ENCODE assay signal across 9 mouse cellular contexts in the genomic region with DNA sequence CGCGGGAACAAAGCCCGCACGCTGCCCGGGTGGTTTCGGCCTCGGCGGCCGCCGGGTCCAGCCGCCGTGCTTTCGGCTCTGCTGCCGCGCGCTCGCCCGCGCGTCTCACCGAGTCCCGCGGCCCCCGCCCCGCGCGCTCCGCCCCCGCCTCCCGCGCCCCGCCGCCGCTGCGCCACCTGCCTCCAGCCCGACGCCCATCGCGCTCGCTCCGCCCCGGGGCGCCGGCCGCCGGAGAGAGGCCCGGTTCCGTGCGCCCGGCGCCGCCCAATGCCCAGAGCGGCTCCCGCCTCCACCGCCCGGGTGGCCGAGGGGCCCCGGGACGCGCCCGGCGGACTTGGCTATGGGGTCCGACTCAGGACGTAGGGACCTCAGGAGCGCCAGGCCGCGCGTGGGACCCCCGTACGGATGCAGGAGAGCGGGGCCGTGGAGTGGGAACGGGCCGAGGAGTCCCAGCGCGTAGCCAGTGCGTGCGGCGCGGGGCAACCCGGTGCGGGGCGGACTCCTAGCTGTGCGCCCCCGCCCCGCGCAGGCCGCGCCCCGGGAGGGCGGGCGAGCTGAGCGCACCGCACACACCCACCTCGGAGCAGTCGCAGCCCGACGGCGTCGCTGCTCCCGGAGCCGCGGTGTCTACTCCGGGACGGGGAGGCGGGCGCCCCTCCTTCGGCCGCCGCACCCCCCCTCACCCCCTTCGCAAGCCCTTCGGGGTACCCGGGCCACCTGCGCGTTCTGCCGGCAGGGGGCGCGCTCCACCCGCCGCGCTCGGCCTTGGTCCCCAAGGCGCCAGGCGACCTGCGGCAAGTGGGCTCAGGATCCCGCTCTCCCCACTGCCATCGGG. TPM values are rescaled to one million over a fixed set of nuclear protein-coding genes. Genes with fewer than 3 reads are reported as not detected.
A peak's percentile ranks its signal among the peaks of the same experiment; 100 is the strongest.
DNase-seq lines count a peak whose midpoint lies in the region; ATAC-seq and TF ChIP-seq lines count a peak whose summit lies in the region.
"Had no signal": no experiment of that assay in that cellular context is flagged by ENCODE, and none has a peak within 500 bp of the region (broad histone marks: within the 10 kb centered on the region; RNA-seq: fewer than 3 reads in every experiment).

No protein-coding gene starts in this region.

- DNase-seq in NIH3T3 (ENCODE audit: low read depth) = peak; percentile 26
- peak; percentile 92 to 94 for DNase-seq in cerebellum, postnatal 14 days
- DNase-seq in frontal cortex, postnatal 25 days (ENCODE audit: low spot score in 2 of 2) = peak; percentile 67 to 74
- peak; percentile 84 to 91 for DNase-seq in left cerebral cortex, adult 2 months (ENCODE audit: extremely low spot score in 1 of 2, low spot score in 2 of 2)
- DNase-seq in right cerebral cortex, postnatal 10 days (ENCODE audit: low spot score in 2 of 2) = peak; percentile 80 to 83
- peak; percentile 60 to 64 for DNase-seq in urinary bladder, postnatal 36 days (ENCODE audit: low spot score in 2 of 2)

- peaks cover 24% of the 10 kb centered on the region for H3K27me3 ChIP-seq in hindbrain, embryonic 13.5 days

- 0% methylated on average over 32 of the region's 127 CpGs for WGBS in hindbrain, embryonic 13.5 days

- ATAC-seq in hindbrain, embryonic 13.5 days (ENCODE audit: low FRiP score) = peak; percentile 76
- peak; percentile 53 for ATAC-seq in megakaryocyte, adult 5-6 weeks (ENCODE audit: poor library complexity, severe bottlenecking)

- intact Hi-C loops in left cerebral cortex, adult 2 months (cut with DNase I) = loop anchor here (1.0 to 2.0 kb wide), 2 partner anchors 97 to 152 kb away; a partner anchor contains a TSS

- H3K9me3 ChIP-seq in hindbrain, embryonic 13.5 days = no peaks in the 10 kb centered on the region

- TF ChIP-seq CTCF in left cerebral cortex, adult 2 months (IDR thresholded peaks at IDR 0.05) = peak; percentile 97

- peak overlapping the region; percentile 90 for H3K4me2 ChIP-seq in hindbrain, embryonic 13.5 days

- peak overlapping the region; percentile 99 for H3K27ac ChIP-seq in hindbrain, embryonic 13.5 days
- peak overlapping the region; percentile 95 for H3K27ac ChIP-seq in left cerebral cortex, adult 2 months

- H3K36me3 ChIP-seq in hindbrain, embryonic 13.5 days = peaks cover 6% of the 10 kb centered on the region; the same call in 1 of the 2 replicates

- H3K9ac ChIP-seq in hindbrain, embryonic 13.5 days = peak overlapping the region; percentile 94

- H3K4me1 ChIP-seq in hindbrain, embryonic 13.5 days (replicated peaks) = peaks cover 68% of the 10 kb centered on the region

- peak overlapping the region; percentile 86 for H3K4me3 ChIP-seq in hindbrain, embryonic 13.5 days
- peak overlapping the region; percentile 74 for H3K4me3 ChIP-seq in left cerebral cortex, adult 2 months

RNA-seq across cellular contexts. Expression of a gene that starts 20.6 kb away (rescaled TPM):
- polyA plus RNA-seq in hindbrain, embryonic 13.5 days (2015; fragmentation: Nextera tagmentation; extraction: Ambion mirVana) = 27.2 and 30.2 TPM in 2 replicates
- 10 to 100 TPM; 32.8 to 48.8 TPM for total RNA-seq in left cerebral cortex, adult 2 months (2021)
- total RNA-seq in megakaryocyte, adult 5-6 weeks (2015) = 29.5 and 30.0 TPM in 2 replicates
- 25.1 and 26.5 TPM in 2 replicates for total RNA-seq in megakaryocyte, adult 5-6 weeks (2017)

RNA-seq across cellular contexts. Expression of a gene that starts 55.7 kb away (rescaled TPM):
- polyA plus RNA-seq in hindbrain, embryonic 13.5 days (2015; fragmentation: Nextera tagmentation; extraction: Ambion mirVana) = not detected in 2 replicates
- total RNA-seq in left cerebral cortex, adult 2 months (2021) = not detected
- 0.27 TPM in 1 of 2 replicates, not detected in the other for total RNA-seq in megakaryocyte, adult 5-6 weeks (2015)
- total RNA-seq in megakaryocyte, adult 5-6 weeks (2017) = not detected in 2 replicates
- polyA plus RNA-seq: gonadal fat pad, adult 2 months had no signal

Comparison
In these comparisons a context has a peak if more than half of its experiments do, and no peak if none do; other contexts are left out.
1. Peak in every context shown above with its lines: DNase-seq, ATAC-seq, H3K4me3 ChIP-seq and H3K27ac ChIP-seq.
2. DNase-seq: peak in every context shown above with its lines; median percentile 93 in cerebellum, postnatal 14 days; 88 in left cerebral cortex, adult 2 months; 82 in right cerebral cortex, postnatal 10 days; 70 in frontal cortex, postnatal 25 days; 62 in urinary bladder, postnatal 36 days; 26 in NIH3T3.